Mouse (Mus musculus): Measurements from ENCODE around the gene Lrmda. TPM values are rescaled to one million over a fixed set of nuclear protein-coding genes. Genes with fewer than 3 reads are reported as not detected.

Lrmda gene
- polyA plus RNA-seq, 1 experiment from 2014 or later = 0.25 TPM

- ATAC-seq (ENCODE audit: low read depth) = no peak
- DNase-seq = no peak
- 11% methylated on average over 12 of the region's 12 CpGs for WGBS (ENCODE audit: insufficient replicate concordance)
These were observed 685 bp downstream of the Lrmda start for GRCm38 (mm10) chr14:22019949-22020845.

GRCm38 (mm10) chr14:22020885-22021284 lies 1.4 kb downstream of the Lrmda start:
- H3K4me2 ChIP-seq = no peak overlapping the region
- H3K9ac ChIP-seq = 0 out of 2 replicates have a peak overlapping the region, but pooled peaks have one; percentile 5
- 0 out of 2 replicates have a peak, but pooled peaks have one; percentile 8 for ATAC-seq (ENCODE audit: low read depth)
- peaks cover 24% of the 10 kb centered on the region for H3K4me1 ChIP-seq (replicated peaks)
- H3K27ac ChIP-seq = no peak overlapping the region
- H3K4me3 ChIP-seq (replicated peaks) = no peak overlapping the region
- H3K36me3 ChIP-seq = no peaks in the 10 kb centered on the region
- H3K9me3 ChIP-seq (replicated peaks) = no peaks in the 10 kb centered on the region
- 29% methylated on average over 2 of the region's 2 CpGs for WGBS (ENCODE audit: insufficient replicate concordance)
- H3K27me3 ChIP-seq = peaks cover 7% of the 10 kb centered on the region; the same call in 1 of the 2 replicates
- DNase-seq = no peak

More at GRCm38 (mm10) chr14:22019949-22020845, 685 bp downstream of the Lrmda start:
- H3K27ac ChIP-seq = no peak overlapping the region
- no peaks in the 10 kb centered on the region for H3K36me3 ChIP-seq
- H3K27me3 ChIP-seq = peaks cover 7% of the 10 kb centered on the region; the same call in 1 of the 2 replicates
- no peaks in the 10 kb centered on the region for H3K9me3 ChIP-seq (replicated peaks)
- peak overlapping the region; percentile 69 for H3K9ac ChIP-seq
- peaks cover 24% of the 10 kb centered on the region for H3K4me1 ChIP-seq (replicated peaks)
- peak overlapping the region; percentile 79 for H3K4me2 ChIP-seq
- peak overlapping the region; percentile 56 for H3K4me3 ChIP-seq (replicated peaks)

- WGBS (ENCODE audit: insufficient replicate concordance) = 28% methylated on average over 4 of the region's 4 CpGs
- Histone ChIP-seq H3K4me1 (replicated peaks) (peaks cover 24% of the 10 kb centered on the region), H3K36me3 (no peaks in the 10 kb centered on the region), H3K9me3 (replicated peaks) (no peaks in the 10 kb centered on the region), H3K4me2 (no peak overlapping the region), H3K9ac (no peak overlapping the region), H3K27ac (no peak overlapping the region), H3K27me3 (peaks cover 2% of the 10 kb centered on the region; the same call in 1 of the 2 replicates), H3K4me3 (replicated peaks) (no peak overlapping the region)
- ATAC-seq (ENCODE audit: low read depth) (no peak), DNase-seq (no peak)
These were observed 4.0 kb downstream of the Lrmda start for GRCm38 (mm10) chr14:22023533-22023932.

GRCm38 (mm10) chr14:22035900-22036299 lies 16.4 kb downstream of the Lrmda start:
- 51% methylated on average over 3 of the region's 3 CpGs for WGBS (ENCODE audit: insufficient replicate concordance)
- ATAC-seq (ENCODE audit: low read depth) (no peak), DNase-seq (no peak)
- Histone ChIP-seq H3K27me3 (no peaks in the 10 kb centered on the region), H3K4me3 (replicated peaks) (no peak overlapping the region), H3K36me3 (no peaks in the 10 kb centered on the region), H3K9me3 (replicated peaks) (no peaks in the 10 kb centered on the region), H3K4me2 (no peak overlapping the region), H3K4me1 (replicated peaks) (no peaks in the 10 kb centered on the region), H3K27ac (no peak overlapping the region), H3K9ac (no peak overlapping the region)

- no peak for DNase-seq
- Histone ChIP-seq H3K9ac (no peak overlapping the region), H3K27ac (no peak overlapping the region), H3K4me3 (replicated peaks) (no peak overlapping the region), H3K27me3 (no peaks in the 10 kb centered on the region), H3K4me2 (no peak overlapping the region), H3K4me1 (replicated peaks) (no peaks in the 10 kb centered on the region), H3K36me3 (no peaks in the 10 kb centered on the region), H3K9me3 (replicated peaks) (no peaks in the 10 kb centered on the region)
- ATAC-seq (ENCODE audit: low read depth) = no peak
- WGBS (ENCODE audit: insufficient replicate concordance) = 69% methylated on average over 6 of the region's 6 CpGs
These were observed 16.8 kb downstream of the Lrmda start for GRCm38 (mm10) chr14:22036338-22036737.

GRCm38 (mm10) chr14:22036802-22037497 lies 17.4 kb downstream of the Lrmda start:
- H3K9me3 ChIP-seq (replicated peaks) = no peaks in the 10 kb centered on the region
- DNase-seq (no peak), ATAC-seq (ENCODE audit: low read depth) (no peak)
- no peaks in the 10 kb centered on the region for H3K36me3 ChIP-seq
- no peak overlapping the region for H3K4me3 ChIP-seq (replicated peaks)
- no peak overlapping the region for H3K9ac ChIP-seq
- H3K4me1 ChIP-seq (replicated peaks) = no peaks in the 10 kb centered on the region
- no peaks in the 10 kb centered on the region for H3K27me3 ChIP-seq
- H3K4me2 ChIP-seq = no peak overlapping the region
- no peak overlapping the region for H3K27ac ChIP-seq
- WGBS (ENCODE audit: insufficient replicate concordance) = 79% methylated on average over 12 of the region's 12 CpGs

GRCm38 (mm10) chr14:22037498-22038131 lies 18.1 kb downstream of the Lrmda start:
- 73% methylated on average over 16 of the region's 16 CpGs for WGBS (ENCODE audit: insufficient replicate concordance)
- ATAC-seq (ENCODE audit: low read depth) = no peak
- no peaks in the 10 kb centered on the region for H3K4me1 ChIP-seq (replicated peaks)
- H3K4me3 ChIP-seq (replicated peaks) = no peak overlapping the region
- H3K36me3 ChIP-seq = no peaks in the 10 kb centered on the region
- H3K9ac ChIP-seq = no peak overlapping the region
- H3K9me3 ChIP-seq (replicated peaks) = no peaks in the 10 kb centered on the region
- no peak overlapping the region for H3K27ac ChIP-seq
- H3K27me3 ChIP-seq = no peaks in the 10 kb centered on the region
- DNase-seq = no peak
- no peak overlapping the region for H3K4me2 ChIP-seq

- Histone ChIP-seq H3K27ac (no peak overlapping the region), H3K4me1 (replicated peaks) (no peaks in the 10 kb centered on the region), H3K9ac (no peak overlapping the region), H3K4me3 (replicated peaks) (no peak overlapping the region), H3K36me3 (no peaks in the 10 kb centered on the region), H3K9me3 (replicated peaks) (no peaks in the 10 kb centered on the region), H3K4me2 (no peak overlapping the region), H3K27me3 (no peaks in the 10 kb centered on the region)
- 70% methylated on average over 6 of the region's 6 CpGs for WGBS (ENCODE audit: insufficient replicate concordance)
- no peak for ATAC-seq (ENCODE audit: low read depth)
- no peak for DNase-seq
These were observed 22.6 kb downstream of the Lrmda start for GRCm38 (mm10) chr14:22042146-22042545.

GRCm38 (mm10) chr14:22043420-22043819 lies 23.9 kb downstream of the Lrmda start:
- Histone ChIP-seq H3K9me3 (replicated peaks) (no peaks in the 10 kb centered on the region), H3K4me2 (no peak overlapping the region), H3K27ac (no peak overlapping the region), H3K27me3 (no peaks in the 10 kb centered on the region), H3K9ac (no peak overlapping the region), H3K4me1 (replicated peaks) (peaks cover 12% of the 10 kb centered on the region), H3K4me3 (replicated peaks) (no peak overlapping the region), H3K36me3 (no peaks in the 10 kb centered on the region)
- ATAC-seq (ENCODE audit: low read depth) (no peak), DNase-seq (no peak)
- 75% methylated on average over 5 of the region's 5 CpGs for WGBS (ENCODE audit: insufficient replicate concordance)

GRCm38 (mm10) chr14:22046262-22046856 lies 26.8 kb downstream of the Lrmda start:
- H3K9me3 ChIP-seq (replicated peaks) = no peaks in the 10 kb centered on the region
- WGBS (ENCODE audit: insufficient replicate concordance) = 78% methylated on average over 10 of the region's 10 CpGs
- no peak overlapping the region for H3K27ac ChIP-seq
- DNase-seq (no peak), ATAC-seq (ENCODE audit: low read depth) (no peak)
- no peak overlapping the region for H3K9ac ChIP-seq
- no peak overlapping the region for H3K4me3 ChIP-seq (replicated peaks)
- H3K4me2 ChIP-seq = no peak overlapping the region
- H3K4me1 ChIP-seq (replicated peaks) = peaks cover 31% of the 10 kb centered on the region
- no peaks in the 10 kb centered on the region for H3K27me3 ChIP-seq
- no peaks in the 10 kb centered on the region for H3K36me3 ChIP-seq
